Mouse (Mus musculus) thymus, adult 2 months (tissue): ENCODE data around the gene Kynu.

Source experiments
- CTCF ChIP-seq: fragments of 200-500 bp; IDR thresholded peaks from 2 replicates; pipeline ENCODE4 v1.5.1; 2012; ENCODE audit warnings: mild to moderate bottlenecking, control low read depth, low read length, moderate library complexity, borderline replicate concordance; ENCODE audit not compliant: control insufficient read depth, poor library complexity, insufficient read depth; ENCODE audit errors: extremely low read depth
- POLR2A ChIP-seq: fragments of 200-500 bp; IDR thresholded peaks from 2 replicates; pipeline ENCODE4 v1.6.1; 2012; ENCODE audit warnings: mild to moderate bottlenecking, low read length, control low read depth, moderate library complexity; ENCODE audit not compliant: control insufficient read depth, poor library complexity, insufficient read depth; ENCODE audit errors: extremely low read depth

GRCm38 (mm10) chr2:43673619-43674018, 118.5 kb downstream of the Kynu start:
- no peak for TF ChIP-seq CTCF
- TF ChIP-seq POLR2A = no peak
